Mouse (Mus musculus) midbrain, embryonic 14.5 days (tissue): ENCODE results near the gene Gigyf1. TPM values are rescaled to one million over a fixed set of nuclear protein-coding genes. Genes with fewer than 3 reads are reported as not detected.
A peak's percentile ranks its signal among the peaks of the same experiment; 100 is the strongest.

Experiments
- ATAC-seq: fragments of 200-750 bp; cut with Nextera tagmentation; 2 replicates; pipeline ENCODE4 v1.8.0; 2017; ENCODE audit warnings: moderate number of reproducible peaks, moderate library complexity; ENCODE audit not compliant: low FRiP score, low TSS enrichment
- DNase-seq: peaks from one replicate; pipeline ENCODE4 v3.0.0-alpha.2; 2015
- H3K27ac ChIP-seq: fragments of 300-500 bp; sonication (generic); replicated peaks from 2 replicates; pipeline ENCODE4 v1.5.1; 2014; ENCODE audit warnings: mild to moderate bottlenecking, low read depth, low read length, moderate library complexity
- H3K27me3 ChIP-seq: fragments of 300-500 bp; sonication (generic); 2 replicates; pipeline ENCODE4 v1.6.1; 2014; ENCODE audit warnings: low read length, control low read depth, mixed read lengths; ENCODE audit not compliant: control insufficient read depth, insufficient read depth
- H3K36me3 ChIP-seq: fragments of 300-500 bp; sonication (generic); 2 replicates; pipeline ENCODE4 v1.6.1; 2014; ENCODE audit warnings: low read length, control low read depth; ENCODE audit not compliant: control insufficient read depth, insufficient read depth
- H3K4me1 ChIP-seq: fragments of 300-500 bp; sonication (generic); 2 replicates; pipeline ENCODE4 v1.6.1; 2014; ENCODE audit warnings: mild to moderate bottlenecking, antibody characterized with exemption, low read length, control low read depth; ENCODE audit not compliant: control insufficient read depth, insufficient read depth
- H3K4me2 ChIP-seq: fragments of 300-500 bp; sonication (generic); 2 replicates; pipeline ENCODE4 v1.6.1; 2014; ENCODE audit warnings: mild to moderate bottlenecking, low read length, moderate library complexity
- H3K4me3 ChIP-seq: fragments of 300-500 bp; sonication (generic); replicated peaks from 2 replicates; pipeline ENCODE4 v1.5.1; 2014; ENCODE audit warnings: low read depth, low read length
- H3K9ac ChIP-seq: fragments of 300-500 bp; sonication (generic); replicated peaks from 2 replicates; pipeline ENCODE4 v1.6.1; 2014; ENCODE audit warnings: mild to moderate bottlenecking, low read length, moderate library complexity
- H3K9me3 ChIP-seq: fragments of 300-500 bp; sonication (generic); 2 replicates; pipeline ENCODE4 v1.6.1; 2016; ENCODE audit warnings: low read length, control low read depth, mixed read lengths; ENCODE audit not compliant: control insufficient read depth
- WGBS: fragments of 180-500 bp; shearing (Covaris S2); extraction: QIAGEN DNeasy Blood & Tissue Kit; methylation state at CpG from one replicate; pipeline ENCODE4 v1.1.7; 2014; 5-methylcytosine and 5-hydroxymethylcytosine counted together
- polyA plus RNA-seq: library from polyadenylated mRNA; unstranded; fragments of >200 nt; fragmentation: Nextera tagmentation; extraction: Ambion mirVana; gene quantifications from 2 replicates; pipeline ENCODE4 v1.2.1, GENCODE M21; 2014

The Gigyf1 gene
- polyA plus RNA-seq, 1 experiment from 2014 or later, result 17.0 TPM

- ATAC-seq (no peak), DNase-seq (no peak)
- Histone ChIP-seq H3K36me3 (no peaks in the 10 kb centered on the region), H3K4me1 (peaks cover 26% of the 10 kb centered on the region), H3K9me3 (no peaks in the 10 kb centered on the region), H3K27me3 (no peaks in the 10 kb centered on the region), H3K4me3 (peak overlapping the region; percentile 98), H3K4me2 (peak overlapping the region; percentile 72), H3K27ac (0 out of 2 replicates have a peak overlapping the region, but pooled peaks have one; percentile 86), H3K9ac (peak overlapping the region; percentile 99)
- WGBS, result 56% methylated on average over 3 of the region's 3 CpGs
Measured at GRCm38 (mm10) chr5:137511706-137512105, 6.6 kb upstream of the Gigyf1 start.

DNA sequence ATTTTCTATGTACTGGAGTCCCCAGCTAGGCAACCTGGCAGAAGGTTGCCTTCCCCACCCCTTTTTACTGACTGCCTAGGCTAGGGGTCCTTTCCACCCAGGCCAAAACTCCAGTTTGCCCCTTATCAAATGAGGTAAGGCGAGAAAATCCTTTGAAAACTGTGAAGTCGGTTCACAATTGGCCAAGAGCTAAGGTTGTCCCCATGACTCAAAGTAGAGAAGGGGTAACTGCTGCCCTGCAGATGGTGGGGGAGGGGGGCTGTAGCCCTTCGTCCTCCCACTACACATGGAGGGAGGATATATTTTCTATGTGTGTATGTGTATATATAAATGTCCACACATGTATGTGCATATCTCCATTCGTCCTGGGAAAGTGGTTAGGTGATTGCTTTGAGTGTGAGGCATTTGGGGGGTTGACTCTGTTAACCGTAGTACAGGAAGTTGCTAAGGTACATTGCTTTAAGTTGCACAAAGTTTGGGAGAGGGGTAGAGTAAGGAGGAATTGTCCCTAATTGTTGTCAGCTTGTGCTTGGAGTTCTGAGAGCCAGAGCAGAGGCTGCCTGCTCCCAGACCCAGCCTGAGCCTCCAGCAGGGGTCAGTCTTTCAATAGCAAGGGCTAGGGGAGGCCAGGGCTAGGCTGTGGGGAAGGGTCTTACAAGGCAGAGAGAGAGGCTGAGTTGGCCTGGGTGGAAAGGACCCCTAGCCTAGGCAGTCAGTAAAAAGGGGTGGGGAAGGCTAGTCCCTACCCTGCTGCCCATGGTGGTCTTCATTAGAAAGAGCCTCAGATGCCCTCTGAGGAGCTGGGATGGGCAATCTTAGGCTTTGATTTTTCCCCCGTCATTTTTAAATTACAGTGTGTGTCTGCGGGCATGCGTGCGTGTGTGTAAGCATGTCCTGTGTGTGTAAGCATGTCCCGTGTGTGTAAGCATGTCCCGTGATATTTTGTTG, 5.2 kb upstream of the Gigyf1 start:
- peak overlapping the region; percentile 23; the same call in 1 of the 2 replicates for H3K9ac ChIP-seq
- WGBS, result 78% methylated on average over 11 of the region's 11 CpGs
- H3K4me2 ChIP-seq, result peak overlapping the region; percentile 72
- H3K4me1 ChIP-seq, result peaks cover 26% of the 10 kb centered on the region
- no peak overlapping the region for H3K4me3 ChIP-seq
- DNase-seq (peak; percentile 80), ATAC-seq (no peak)
- H3K36me3 ChIP-seq, result peaks cover 3% of the 10 kb centered on the region; the same call in 1 of the 2 replicates
- no peaks in the 10 kb centered on the region for H3K9me3 ChIP-seq
- no peaks in the 10 kb centered on the region for H3K27me3 ChIP-seq
- H3K27ac ChIP-seq, result no peak overlapping the region

- WGBS, result 80% methylated on average over 12 of the region's 12 CpGs
- ATAC-seq, result no peak
- Histone ChIP-seq H3K9me3 (no peaks in the 10 kb centered on the region), H3K4me2 (no peak overlapping the region; the same call in 1 of the 2 replicates), H3K4me1 (peaks cover 26% of the 10 kb centered on the region), H3K27ac (no peak overlapping the region; the same call in 1 of the 2 replicates), H3K4me3 (no peak overlapping the region), H3K27me3 (no peaks in the 10 kb centered on the region), H3K36me3 (peaks cover 13% of the 10 kb centered on the region), H3K9ac (no peak overlapping the region)
- DNase-seq, result no peak
Measured at GRCm38 (mm10) chr5:137513951-137514721, 4.2 kb upstream of the Gigyf1 start.

GRCm38 (mm10) chr5:137514811-137515210, 3.5 kb upstream of the Gigyf1 start:
- 89% methylated on average over 3 of the region's 3 CpGs for WGBS

DNA sequence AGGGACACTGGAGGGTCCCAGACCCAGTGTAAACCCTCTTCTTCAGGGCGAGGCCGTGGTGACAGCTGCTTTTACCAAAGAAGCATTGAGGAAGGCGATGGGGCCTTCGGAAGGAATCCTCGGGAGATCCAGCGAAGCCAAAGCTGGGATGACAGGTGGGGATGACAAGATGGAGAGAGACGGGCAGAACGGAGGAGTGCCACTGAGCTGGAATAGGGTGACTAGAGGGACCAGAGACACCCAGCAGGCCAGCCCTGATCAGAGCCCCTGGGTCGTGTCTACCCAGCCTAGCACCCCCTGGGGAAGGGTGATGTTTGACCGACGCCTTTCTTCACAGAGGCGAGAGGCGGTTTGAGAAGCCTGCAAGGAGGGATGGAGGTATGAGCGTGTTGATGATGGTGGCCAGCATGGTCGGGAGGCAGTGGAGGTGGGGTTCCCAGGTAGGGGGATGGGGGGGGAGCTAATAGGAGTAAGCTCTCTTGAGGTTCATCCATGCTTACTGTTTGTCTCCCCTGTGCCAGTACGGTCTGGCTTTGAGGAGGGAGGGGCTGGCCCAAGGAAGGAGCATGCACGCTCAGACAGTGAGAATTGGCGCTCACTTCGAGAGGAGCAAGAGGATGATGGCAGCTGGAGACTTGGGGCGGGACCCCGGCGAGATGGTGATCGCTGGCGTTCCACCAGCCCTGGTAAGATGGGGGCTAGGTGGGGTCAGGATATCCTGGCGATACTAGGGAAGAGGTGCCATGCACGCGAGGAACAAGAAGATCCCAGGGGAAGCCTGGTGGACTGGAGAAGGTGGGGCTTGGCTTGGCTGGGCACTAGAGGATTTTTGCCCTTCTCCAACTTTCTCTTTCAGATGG, 1.6 kb downstream of the Gigyf1 start:
- WGBS, result 93% methylated on average over 27 of the region's 27 CpGs
- H3K9me3 ChIP-seq, result no peaks in the 10 kb centered on the region
- DNase-seq, result no peak
- H3K9ac ChIP-seq, result no peak overlapping the region
- no peaks in the 10 kb centered on the region for H3K27me3 ChIP-seq
- no peak overlapping the region for H3K27ac ChIP-seq
- H3K4me1 ChIP-seq, result no peaks in the 10 kb centered on the region
- no peak for ATAC-seq
- H3K36me3 ChIP-seq, result peaks cover 71% of the 10 kb centered on the region
- H3K4me3 ChIP-seq, result no peak overlapping the region
- H3K4me2 ChIP-seq, result no peak overlapping the region

More at GRCm38 (mm10) chr5:137514811-137515210, 3.5 kb upstream of the Gigyf1 start:
- H3K4me2 ChIP-seq, result no peak overlapping the region; the same call in 1 of the 2 replicates
- ATAC-seq (no peak), DNase-seq (no peak)
- H3K4me1 ChIP-seq, result peaks cover 26% of the 10 kb centered on the region
- H3K27me3 ChIP-seq, result no peaks in the 10 kb centered on the region
- H3K9ac ChIP-seq, result no peak overlapping the region
- H3K9me3 ChIP-seq, result no peaks in the 10 kb centered on the region
- H3K27ac ChIP-seq, result no peak overlapping the region
- H3K4me3 ChIP-seq, result no peak overlapping the region
- H3K36me3 ChIP-seq, result peaks cover 20% of the 10 kb centered on the region

DNA sequence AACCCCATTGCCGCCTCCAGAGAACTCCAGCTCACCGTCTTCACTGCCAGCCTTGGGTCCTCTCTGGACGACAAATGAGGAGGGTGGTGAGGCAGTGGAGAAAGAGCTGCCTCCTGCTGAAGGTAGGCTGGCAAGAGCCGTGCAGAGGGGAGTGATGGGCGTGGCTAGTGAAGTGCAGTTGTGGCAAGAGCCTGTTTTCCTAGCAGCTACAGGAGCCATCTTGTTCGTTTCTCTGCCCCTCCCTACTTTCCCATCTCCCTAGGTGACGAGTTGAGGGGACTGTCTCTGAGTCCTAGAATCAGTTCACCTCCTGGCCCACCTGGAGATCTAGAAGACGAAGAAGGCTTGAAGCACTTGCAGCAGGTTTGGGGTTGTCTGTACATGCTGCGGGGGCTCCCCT, 3.5 kb downstream of the Gigyf1 start:
- Histone ChIP-seq H3K9me3 (no peaks in the 10 kb centered on the region), H3K4me2 (no peak overlapping the region), H3K27ac (no peak overlapping the region), H3K36me3 (peaks cover 90% of the 10 kb centered on the region), H3K9ac (no peak overlapping the region), H3K4me1 (no peaks in the 10 kb centered on the region), H3K27me3 (no peaks in the 10 kb centered on the region), H3K4me3 (no peak overlapping the region)
- WGBS, result 83% methylated on average over 9 of the region's 9 CpGs
- ATAC-seq, result no peak
- DNase-seq, result no peak

GRCm38 (mm10) chr5:137522711-137523110, 4.4 kb downstream of the Gigyf1 start:
- no peaks in the 10 kb centered on the region for H3K27me3 ChIP-seq
- H3K9me3 ChIP-seq, result no peaks in the 10 kb centered on the region
- 69% methylated on average over 11 of the region's 11 CpGs for WGBS
- no peak overlapping the region for H3K9ac ChIP-seq
- H3K4me2 ChIP-seq, result no peak overlapping the region
- H3K4me3 ChIP-seq, result no peak overlapping the region
- DNase-seq (no peak), ATAC-seq (no peak)
- H3K27ac ChIP-seq, result no peak overlapping the region
- H3K36me3 ChIP-seq, result peaks cover 95% of the 10 kb centered on the region
- no peaks in the 10 kb centered on the region; the same call in 1 of the 2 replicates for H3K4me1 ChIP-seq
